Mouse (Mus musculus): ENCODE data around the gene Zfp507. TPM values are rescaled to one million over a fixed set of nuclear protein-coding genes. Genes with fewer than 3 reads are reported as not detected.

The Zfp507 gene
- polyA plus RNA-seq, 1 experiment, result 7.0 TPM

- WGBS, result 72% methylated on average over 12 of the region's 12 CpGs
- H3K27me3 ChIP-seq (replicated peaks; ENCODE audit: control insufficient read depth, insufficient read depth, low read length), result no peaks in the 10 kb centered on the region
- H3K4me1 ChIP-seq (ENCODE audit: control insufficient read depth, insufficient read depth, low read length), result no peaks in the 10 kb centered on the region
- TF ChIP-seq CTCF (conservative IDR thresholded peaks at IDR 0.05; ENCODE audit: insufficient read depth, insufficient read length, low read depth, low read length), result 0 out of 2 replicates have a peak, but pooled peaks have one; percentile 21
- no peak for TF ChIP-seq POLR2A (IDR thresholded peaks at IDR 0.05; ENCODE audit: low read depth, low read length)
- DNase-seq, result no peak
- H3K27ac ChIP-seq (ENCODE audit: insufficient read depth, low read depth, low read length), result no peak overlapping the region
- H3K36me3 ChIP-seq (ENCODE audit: control insufficient read depth, insufficient read depth, low read length), result no peaks in the 10 kb centered on the region
- H3K4me3 ChIP-seq (ENCODE audit: insufficient read depth, low read depth, low read length), result no peak overlapping the region
These were observed 21.1 kb upstream of the Zfp507 start for GRCm38 (mm10) chr7:35823906-35824305.

- Histone ChIP-seq H3K4me1 (ENCODE audit: control insufficient read depth, insufficient read depth, low read length) (no peaks in the 10 kb centered on the region), H3K27ac (ENCODE audit: insufficient read depth, low read depth, low read length) (no peak overlapping the region), H3K36me3 (ENCODE audit: control insufficient read depth, insufficient read depth, low read length) (no peaks in the 10 kb centered on the region), H3K4me3 (ENCODE audit: insufficient read depth, low read depth, low read length) (no peak overlapping the region), H3K27me3 (replicated peaks; ENCODE audit: control insufficient read depth, insufficient read depth, low read length) (no peaks in the 10 kb centered on the region)
- DNase-seq, result no peak
- TF ChIP-seq CTCF (conservative IDR thresholded peaks at IDR 0.05; ENCODE audit: insufficient read depth, insufficient read length, low read depth, low read length) (no peak), POLR2A (IDR thresholded peaks at IDR 0.05; ENCODE audit: low read depth, low read length) (no peak)
- 80% methylated on average over 17 of the region's 17 CpGs for WGBS
These were observed 19.5 kb upstream of the Zfp507 start for GRCm38 (mm10) chr7:35822320-35822719.

GRCm38 (mm10) chr7:35821357-35821756 lies 18.6 kb upstream of the Zfp507 start:
- no peak overlapping the region for H3K4me3 ChIP-seq (ENCODE audit: insufficient read depth, low read depth, low read length)
- TF ChIP-seq CTCF (conservative IDR thresholded peaks at IDR 0.05; ENCODE audit: insufficient read depth, insufficient read length, low read depth, low read length), result no peak
- TF ChIP-seq POLR2A (IDR thresholded peaks at IDR 0.05; ENCODE audit: low read depth, low read length), result no peak
- no peaks in the 10 kb centered on the region for H3K36me3 ChIP-seq (ENCODE audit: control insufficient read depth, insufficient read depth, low read length)
- DNase-seq, result no peak
- no peaks in the 10 kb centered on the region for H3K4me1 ChIP-seq (ENCODE audit: control insufficient read depth, insufficient read depth, low read length)
- H3K27me3 ChIP-seq (replicated peaks; ENCODE audit: control insufficient read depth, insufficient read depth, low read length), result no peaks in the 10 kb centered on the region
- H3K27ac ChIP-seq (ENCODE audit: insufficient read depth, low read depth, low read length), result no peak overlapping the region
- WGBS, result 79% methylated on average over 5 of the region's 5 CpGs

GRCm38 (mm10) chr7:35819486-35819885 lies 16.7 kb upstream of the Zfp507 start:
- H3K27me3 ChIP-seq (replicated peaks; ENCODE audit: control insufficient read depth, insufficient read depth, low read length), result no peaks in the 10 kb centered on the region
- H3K36me3 ChIP-seq (ENCODE audit: control insufficient read depth, insufficient read depth, low read length), result no peaks in the 10 kb centered on the region
- no peaks in the 10 kb centered on the region for H3K4me1 ChIP-seq (ENCODE audit: control insufficient read depth, insufficient read depth, low read length)
- 40% methylated on average over 4 of the region's 4 CpGs for WGBS
- DNase-seq, result peak; percentile 81
- no peak for TF ChIP-seq POLR2A (IDR thresholded peaks at IDR 0.05; ENCODE audit: low read depth, low read length)
- TF ChIP-seq CTCF (conservative IDR thresholded peaks at IDR 0.05; ENCODE audit: insufficient read depth, insufficient read length, low read depth, low read length), result no peak
- no peak overlapping the region for H3K27ac ChIP-seq (ENCODE audit: insufficient read depth, low read depth, low read length)
- H3K4me3 ChIP-seq (ENCODE audit: insufficient read depth, low read depth, low read length), result no peak overlapping the region

GRCm38 (mm10) chr7:35814759-35815551 lies 12.2 kb upstream of the Zfp507 start:
- TF ChIP-seq CTCF (conservative IDR thresholded peaks at IDR 0.05; ENCODE audit: insufficient read depth, insufficient read length, low read depth, low read length) (no peak), POLR2A (IDR thresholded peaks at IDR 0.05; ENCODE audit: low read depth, low read length) (no peak)

GRCm38 (mm10) chr7:35813306-35813705 lies 10.5 kb upstream of the Zfp507 start:
- no peak overlapping the region for H3K4me3 ChIP-seq (ENCODE audit: insufficient read depth, low read depth, low read length)
- no peaks in the 10 kb centered on the region for H3K4me1 ChIP-seq (ENCODE audit: control insufficient read depth, insufficient read depth, low read length)
- TF ChIP-seq POLR2A (IDR thresholded peaks at IDR 0.05; ENCODE audit: low read depth, low read length) (no peak), CTCF (conservative IDR thresholded peaks at IDR 0.05; ENCODE audit: insufficient read depth, insufficient read length, low read depth, low read length) (no peak)
- H3K27me3 ChIP-seq (replicated peaks; ENCODE audit: control insufficient read depth, insufficient read depth, low read length), result no peaks in the 10 kb centered on the region
- no peak overlapping the region for H3K27ac ChIP-seq (ENCODE audit: insufficient read depth, low read depth, low read length)
- H3K36me3 ChIP-seq (ENCODE audit: control insufficient read depth, insufficient read depth, low read length), result no peaks in the 10 kb centered on the region
- no peak for DNase-seq
- WGBS, result 81% methylated on average over 11 of the region's 11 CpGs

More at GRCm38 (mm10) chr7:35814759-35815551, 12.2 kb upstream of the Zfp507 start:
- Histone ChIP-seq H3K4me1 (ENCODE audit: control insufficient read depth, insufficient read depth, low read length) (no peaks in the 10 kb centered on the region), H3K27ac (ENCODE audit: insufficient read depth, low read depth, low read length) (no peak overlapping the region), H3K27me3 (replicated peaks; ENCODE audit: control insufficient read depth, insufficient read depth, low read length) (no peaks in the 10 kb centered on the region), H3K4me3 (ENCODE audit: insufficient read depth, low read depth, low read length) (no peak overlapping the region), H3K36me3 (ENCODE audit: control insufficient read depth, insufficient read depth, low read length) (no peaks in the 10 kb centered on the region)
- WGBS, result 64% methylated on average over 12 of the region's 12 CpGs
- DNase-seq, result peak; percentile 23

- no peaks in the 10 kb centered on the region for H3K36me3 ChIP-seq (ENCODE audit: control insufficient read depth, insufficient read depth, low read length)
- H3K27me3 ChIP-seq (replicated peaks; ENCODE audit: control insufficient read depth, insufficient read depth, low read length), result no peaks in the 10 kb centered on the region
- no peaks in the 10 kb centered on the region for H3K4me1 ChIP-seq (ENCODE audit: control insufficient read depth, insufficient read depth, low read length)
- H3K4me3 ChIP-seq (ENCODE audit: insufficient read depth, low read depth, low read length), result no peak overlapping the region
- H3K27ac ChIP-seq (ENCODE audit: insufficient read depth, low read depth, low read length), result no peak overlapping the region
- WGBS, result 44% methylated on average over 8 of the region's 8 CpGs
- DNase-seq, result peak; percentile 58
- TF ChIP-seq POLR2A (IDR thresholded peaks at IDR 0.05; ENCODE audit: low read depth, low read length) (no peak), CTCF (conservative IDR thresholded peaks at IDR 0.05; ENCODE audit: insufficient read depth, insufficient read length, low read depth, low read length) (peak; percentile 61)
These were observed 7.9 kb upstream of the Zfp507 start for GRCm38 (mm10) chr7:35810736-35811135.
